Mouse (Mus musculus) ES-E14 (cell line): ENCODE measurements around the gene Ddx55.

Experiments
- CHD2 ChIP-seq: IDR thresholded peaks from 2 replicates; pipeline ENCODE4 v1.6.1; 2014; ENCODE audit warnings: mild to moderate bottlenecking, low read depth, low read length, inconsistent platforms
- ZC3H11A ChIP-seq: IDR thresholded peaks from 2 replicates; pipeline ENCODE4 v1.6.1; 2012; ENCODE audit warnings: low read depth, mild to moderate bottlenecking, inconsistent platforms, low read length, borderline replicate concordance

GRCm38 (mm10) chr5:124532451-124532850 is 20.2 kb upstream of the Ddx55 start:
- TF ChIP-seq CHD2 (no peak), ZC3H11A (no peak)
